Mouse (Mus musculus) liver, postnatal 0 days (tissue): Measurements from ENCODE around the gene Cltc.

Experiments
- CTCF ChIP-seq: sonication (generic); IDR thresholded peaks from 2 replicates; pipeline ENCODE4 v1.5.1; 2016; ENCODE audit warnings: antibody characterized with exemption, low read depth
- EP300 ChIP-seq: IDR thresholded peaks from 2 replicates; pipeline ENCODE4 v1.6.1; 2016; ENCODE audit warnings: antibody characterized with exemption, low read depth, mild to moderate bottlenecking

GRCm38 (mm10) chr11:86691956-86692355, 65.4 kb downstream of the Cltc start:
- TF ChIP-seq CTCF (peak; percentile 24), EP300 (no peak)
